Mouse (Mus musculus) heart, embryonic 11.5 days (tissue): ENCODE measurements around the gene Ldlr. TPM values are rescaled to one million over a fixed set of nuclear protein-coding genes. Genes with fewer than 3 reads are reported as not detected.

Source experiments
- polyA plus RNA-seq: library from polyadenylated mRNA; unstranded; fragments of >200 nt; fragmentation: Nextera tagmentation; extraction: Ambion mirVana; gene quantifications from 2 replicates; pipeline ENCODE4 v1.2.1, GENCODE M21; 2014

Ldlr gene
- polyA plus RNA-seq, 1 experiment from 2014 or later, result 11.1 TPM

Other genes with a start within 250 kb of the Ldlr start
- 79.8 and 80.9 TPM in 2 replicates for gene Tmed1, start 213.2 kb upstream of the Ldlr start, polyA plus RNA-seq
- gene AB124611, start 197.3 kb upstream of the Ldlr start, polyA plus RNA-seq, result 1.5 and 1.7 TPM in 2 replicates
- 44.0 and 47.2 TPM in 2 replicates for gene Carm1, start 176.6 kb upstream of the Ldlr start, polyA plus RNA-seq
- 29.5 and 34.0 TPM in 2 replicates for gene Timm29, start 130.8 kb upstream of the Ldlr start, polyA plus RNA-seq
- 10.9 and 11.8 TPM in 2 replicates for gene Yipf2, start 130.7 kb upstream of the Ldlr start, polyA plus RNA-seq
- 77.4 and 78.7 TPM in 2 replicates for gene Smarca4, start 107.3 kb upstream of the Ldlr start, polyA plus RNA-seq
- gene Spc24, start 36.8 kb downstream of the Ldlr start, polyA plus RNA-seq, result 90.5 and 103 TPM in 2 replicates
- gene Kank2, start 75.3 kb downstream of the Ldlr start, polyA plus RNA-seq, result 8.9 and 9.0 TPM in 2 replicates
- gene Angptl8, start 112.0 kb downstream of the Ldlr start, polyA plus RNA-seq, result 1.1 and 1.9 TPM in 2 replicates
- 43.9 and 50.1 TPM in 2 replicates for gene Dock6, start 129.2 kb downstream of the Ldlr start, polyA plus RNA-seq
- gene Rab3d, start 194.7 kb downstream of the Ldlr start, polyA plus RNA-seq, result 5.6 and 6.4 TPM in 2 replicates
- gene Ccdc159, start 204.0 kb downstream of the Ldlr start, polyA plus RNA-seq, result 2.3 and 3.3 TPM in 2 replicates
- 39.0 and 45.1 TPM in 2 replicates for gene Tmem205, start 204.1 kb downstream of the Ldlr start, polyA plus RNA-seq
- 5.3 and 5.5 TPM in 2 replicates for gene Plppr2, start 213.6 kb downstream of the Ldlr start, polyA plus RNA-seq
- 9.0 and 13.1 TPM in 2 replicates for gene Swsap1, start 232.3 kb downstream of the Ldlr start, polyA plus RNA-seq
- 15.4 and 22.8 TPM in 2 replicates for gene Epor, start 240.0 kb downstream of the Ldlr start, polyA plus RNA-seq